Mouse (Mus musculus) cerebellum, adult 2 months (tissue): Measurements from ENCODE around the gene Ackr3.

Experiments
- CTCF ChIP-seq: fragments of 200-500 bp; IDR thresholded peaks from 2 replicates; pipeline ENCODE4 v1.5.1; 2011; ENCODE audit warnings: low read depth, mild to moderate bottlenecking, control low read depth, low read length, moderate library complexity, borderline replicate concordance; ENCODE audit not compliant: insufficient read depth
- POLR2A ChIP-seq: fragments of 200-500 bp; IDR thresholded peaks from 2 replicates; pipeline ENCODE4 v1.6.1; 2011; ENCODE audit warnings: low read length, control low read depth, borderline replicate concordance; ENCODE audit not compliant: insufficient read depth

GRCm38 (mm10) chr1:90203783-90204690 is at the start of gene Ackr3:
- peak; percentile 62 for TF ChIP-seq CTCF
- TF ChIP-seq POLR2A, result peak; percentile 39; the same call in 1 of the 2 replicates
